Mouse (Mus musculus): Measurements from ENCODE around the gene C1qtnf6.

GRCm38 (mm10) chr15:78542767-78543303, 11.6 kb upstream of the C1qtnf6 start:
- no peak for TF ChIP-seq CTCF (IDR thresholded peaks at IDR 0.05; ENCODE audit: low read depth)
- TF ChIP-seq EP300 (IDR thresholded peaks at IDR 0.05; ENCODE audit: low read depth): no peak
